Mouse (Mus musculus): Measurements from ENCODE around the gene Hoxa6. TPM values are rescaled to one million over a fixed set of nuclear protein-coding genes. Genes with fewer than 3 reads are reported as not detected.

Gene Hoxa6
- total and polyA plus RNA-seq, 3 experiments: 0.58 to 2.2 (median 2.1) TPM

DNA sequence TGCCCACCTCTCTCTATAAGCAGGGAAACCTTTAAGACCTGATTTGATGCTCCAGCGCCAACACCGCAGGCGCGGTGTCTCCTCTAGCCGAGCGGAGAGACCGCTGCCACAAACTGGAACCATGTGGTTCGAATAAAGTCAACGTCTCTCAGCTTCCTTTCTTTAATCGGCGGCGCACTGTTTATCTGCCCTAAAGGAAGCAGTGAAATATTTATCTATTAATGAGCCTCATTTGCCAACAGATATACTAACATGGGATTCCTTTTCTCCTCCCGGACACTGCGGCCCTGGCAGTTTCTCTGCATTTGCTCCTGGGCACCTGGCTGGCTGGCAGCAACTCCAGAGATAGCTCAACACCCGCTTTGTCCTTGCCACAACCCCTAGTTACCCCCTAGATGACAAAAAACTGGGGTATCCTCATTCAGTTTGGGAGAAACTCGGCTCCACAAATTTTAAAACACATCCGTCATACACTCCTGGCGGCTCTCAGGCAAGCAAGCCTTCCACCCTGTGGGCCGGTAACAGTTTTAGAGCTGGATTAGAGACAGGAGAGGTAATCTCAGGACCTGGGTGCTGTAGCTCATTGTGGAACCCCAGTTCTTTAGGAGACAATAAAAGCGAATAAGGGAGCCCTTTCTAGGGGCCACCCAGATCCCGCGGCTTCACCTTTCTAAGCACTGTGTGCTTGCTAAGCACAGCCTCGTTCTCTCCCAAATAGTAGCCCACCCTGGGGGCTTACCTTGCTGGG is 9.5 kb upstream of the Hoxa6 start:
- in situ Hi-C loops (cut with MboI; ENCODE audit: low pct_ligation_motif_present, low pct_unique_long_range_greater_than_20kb, low sequenced_read_pairs): loop anchor here (10.0 to 25.0 kb wide), 2 partner anchors 206 to 353 kb away; partner anchors contain the start of gene Skap2
- no peaks in the 10 kb centered on the region for H3K36me3 ChIP-seq (replicated peaks in 1 of 2; ENCODE audit: control insufficient read depth in 1 of 2, insufficient read depth in 1 of 2, low read length in 1 of 2)
- no peaks in the 10 kb centered on the region for H3K79me2 ChIP-seq (replicated peaks; ENCODE audit: control insufficient read depth, extremely low read depth, insufficient read depth, poor library complexity, severe bottlenecking)
- no peaks in the 10 kb centered on the region for H3K27me3 ChIP-seq (replicated peaks)
- no peak overlapping the region for H3K4me3 ChIP-seq (replicated peaks in 1 of 3; ENCODE audit: low read depth in 2 of 3, low read length in 2 of 3, poor library complexity in 1 of 3)
- dilution Hi-C loops (cut with MboI; ENCODE audit: extremely low pct_ligation_motif_present, extremely low pct_unique_long_range_greater_than_20kb, low sequenced_read_pairs): no loop called here
- H3K9ac ChIP-seq (ENCODE audit: insufficient read depth, low read depth): no peak overlapping the region
- DNase-seq (ENCODE audit: extremely low read depth): no peak
- H3K27ac ChIP-seq (ENCODE audit: insufficient read depth, low read depth): no peak overlapping the region
- no peak overlapping the region for H3K4me2 ChIP-seq (ENCODE audit: insufficient read depth, low read depth, poor library complexity, severe bottlenecking)
- H3K9me3 ChIP-seq (replicated peaks; ENCODE audit: low read length): peaks cover 20% of the 10 kb centered on the region
- H3K4me1 ChIP-seq (ENCODE audit: control insufficient read depth in 1 of 2, insufficient read depth in 2 of 2): peaks cover 2 to 13% of the 10 kb centered on the region in 2 experiments; a peak in 2 of 4 replicates
- TF ChIP-seq E2F4 (IDR thresholded peaks at IDR 0.05; ENCODE audit: insufficient replicate concordance, low read depth, low read length) (no peak), HCFC1 (IDR thresholded peaks at IDR 0.05; ENCODE audit: low read depth, low read length) (no peak), ELF1 (IDR thresholded peaks at IDR 0.05; ENCODE audit: low read depth, low read length) (no peak), MAFK (IDR thresholded peaks at IDR 0.05; ENCODE audit: insufficient replicate concordance, low read length) (no peak), MXI1 (IDR thresholded peaks at IDR 0.05; ENCODE audit: low read depth, low read length) (no peak)

DNA sequence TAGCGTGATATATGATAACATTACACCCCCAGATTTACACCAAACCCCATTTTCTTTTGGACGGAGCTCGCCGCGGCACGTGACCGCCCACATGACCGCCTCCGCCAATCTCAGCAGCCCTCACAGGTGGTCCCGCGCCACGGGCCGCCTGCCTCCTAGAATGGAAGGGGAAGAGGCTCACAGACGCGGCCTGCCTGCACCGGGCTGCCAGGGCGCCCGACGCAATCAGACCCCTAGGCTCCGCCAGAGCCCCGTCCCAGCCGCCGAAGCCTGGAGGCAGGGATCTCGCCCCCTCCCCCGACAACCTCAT is 8.9 kb upstream of the Hoxa6 start:
- H3K36me3 ChIP-seq (replicated peaks in 1 of 2; ENCODE audit: control insufficient read depth in 1 of 2, insufficient read depth in 1 of 2, low read length in 1 of 2): no peaks in the 10 kb centered on the region
- dilution Hi-C loops (cut with MboI; ENCODE audit: extremely low pct_ligation_motif_present, extremely low pct_unique_long_range_greater_than_20kb, low sequenced_read_pairs) (no loop called here), in situ Hi-C loops (cut with MboI; ENCODE audit: low pct_ligation_motif_present, low pct_unique_long_range_greater_than_20kb, low sequenced_read_pairs) (loop anchor here (10.0 to 25.0 kb wide), 2 partner anchors 205 to 353 kb away; partner anchors contain the start of gene Skap2)
- H3K27ac ChIP-seq (ENCODE audit: insufficient read depth, low read depth): no peak overlapping the region
- TF ChIP-seq CTCF (conservative IDR thresholded peaks at IDR 0.05 in 1 of 2, IDR thresholded peaks at IDR 0.05 in 1 of 2; ENCODE audit: low read depth in 2 of 2, low read length in 2 of 2) (no peak), MYC (IDR thresholded peaks at IDR 0.05; ENCODE audit: low read depth, low read length) (no peak), NELFE (IDR thresholded peaks at IDR 0.05; ENCODE audit: low read depth, low read length) (no peak), ZNF384 (IDR thresholded peaks at IDR 0.05; ENCODE audit: low read depth, low read length) (no peak), BHLHE40 (IDR thresholded peaks at IDR 0.05; ENCODE audit: low read depth, low read length) (no peak), ELF1 (IDR thresholded peaks at IDR 0.05; ENCODE audit: low read depth, low read length) (no peak), PAX5 (IDR thresholded peaks at IDR 0.05; ENCODE audit: low read length) (no peak), NRF1 (IDR thresholded peaks at IDR 0.05; ENCODE audit: low read depth, low read length) (no peak), JUN (IDR thresholded peaks at IDR 0.05; ENCODE audit: insufficient read depth, low read depth, low read length) (no peak), ETS1 (conservative IDR thresholded peaks at IDR 0.05; ENCODE audit: low read depth, low read length) (no peak), CHD2 (IDR thresholded peaks at IDR 0.05; ENCODE audit: low read length) (no peak), TCF12 (IDR thresholded peaks at IDR 0.05; ENCODE audit: low read depth, low read length) (no peak), EP300 (IDR thresholded peaks at IDR 0.05; ENCODE audit: low read length) (no peak), RCOR1 (conservative IDR thresholded peaks at IDR 0.05; ENCODE audit: low read depth, low read length) (no peak), POLR2AphosphoS2 (IDR thresholded peaks at IDR 0.05; ENCODE audit: low read depth, low read length) (no peak), ZKSCAN1 (IDR thresholded peaks at IDR 0.05; ENCODE audit: borderline replicate concordance, low read depth, low read length) (no peak)
- no peaks in the 10 kb centered on the region for H3K79me2 ChIP-seq (replicated peaks; ENCODE audit: control insufficient read depth, extremely low read depth, insufficient read depth, poor library complexity, severe bottlenecking)
- no peak overlapping the region for H3K4me3 ChIP-seq (replicated peaks in 1 of 3; ENCODE audit: low read depth in 2 of 3, low read length in 2 of 3, poor library complexity in 1 of 3)
- H3K4me2 ChIP-seq (ENCODE audit: insufficient read depth, low read depth, poor library complexity, severe bottlenecking): no peak overlapping the region
- peaks cover 22% of the 10 kb centered on the region for H3K9me3 ChIP-seq (replicated peaks; ENCODE audit: low read length)
- H3K27me3 ChIP-seq (replicated peaks): no peaks in the 10 kb centered on the region
- H3K4me1 ChIP-seq (ENCODE audit: control insufficient read depth in 1 of 2, insufficient read depth in 2 of 2): peaks cover 2 to 16% of the 10 kb centered on the region in 2 experiments; a peak in 2 of 4 replicates
- DNase-seq (ENCODE audit: extremely low read depth): no peak
- H3K9ac ChIP-seq (ENCODE audit: insufficient read depth, low read depth): no peak overlapping the region

Measured in CH12.LX (cell line).